Mouse (Mus musculus) lung, adult 2 months (tissue): ENCODE results near the gene Agmo.

Source experiments
- CTCF ChIP-seq: fragments of 200-500 bp; IDR thresholded peaks from 2 replicates; pipeline ENCODE4 v1.5.1; 2011; ENCODE audit warnings: mild to moderate bottlenecking, low read length, control low read depth; ENCODE audit not compliant: insufficient read depth
- POLR2A ChIP-seq: fragments of 200-500 bp; IDR thresholded peaks from 2 replicates; pipeline ENCODE4 v1.6.1; 2011; ENCODE audit warnings: low read depth, mild to moderate bottlenecking, control low read depth, low read length, borderline replicate concordance; ENCODE audit errors: extremely low read depth

DNA sequence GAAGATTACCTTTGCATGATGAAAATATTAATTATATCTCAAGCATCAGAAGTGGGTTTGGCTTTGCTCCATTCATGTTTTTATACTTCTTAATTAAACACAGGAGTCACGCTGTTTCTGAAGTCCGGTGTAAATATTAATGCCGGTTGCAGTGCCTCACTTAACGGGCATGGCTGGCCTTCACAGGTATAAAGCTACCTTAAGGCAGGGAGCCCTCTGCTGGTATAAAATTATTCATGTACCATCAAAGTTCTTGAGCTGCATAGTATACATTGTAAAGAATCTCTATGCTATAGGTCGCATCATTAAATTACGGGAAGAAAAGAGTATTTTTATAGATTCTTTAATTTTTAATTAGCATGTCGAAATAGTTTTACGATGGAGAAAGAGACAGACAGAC is 341.3 kb downstream of the Agmo start:
- TF ChIP-seq POLR2A, result no peak
- no peak for TF ChIP-seq CTCF
